Mouse (Mus musculus) T-helper 1 cell (primary cell): ENCODE measurements around the gene Olfr492.

ENCODE experiments used
- in situ Hi-C: fragments of 300-600 bp; cut with MboI, MseI; formaldehyde crosslinking; loops from one replicate; pipeline ENCODE4 v1.15.1; 2025; ENCODE audit warnings: high pct_unique_total_duplicates

Olfr492 gene

GRCm38 (mm10) chr7:108323574-108323973 lies at the start of gene Olfr492:
Olfr492 (minus strand) TSS chr7:108323674.
- in situ Hi-C loops = no loop called here

- in situ Hi-C loops = no loop called here
Measured at GRCm38 (mm10) chr7:108365035-108365434, 41.6 kb upstream of the Olfr492 start, which contains the start of gene Olfr494. Olfr494 (plus strand) TSS chr7:108365335.

GRCm38 (mm10) chr7:108346879-108347278 lies 23.4 kb upstream of the Olfr492 start, which contains the start of gene Olfr493:
Olfr493 (minus strand) TSS chr7:108346979.
- in situ Hi-C loops = no loop called here

GRCm38 (mm10) chr7:108313151-108313550 lies 10.3 kb downstream of the Olfr492 start, which contains the start of gene Olfr491:
Olfr491 (plus strand) TSS chr7:108313451.
- in situ Hi-C loops = no loop called here

- in situ Hi-C loops = no loop called here
Measured at GRCm38 (mm10) chr7:108288834-108289233, 34.6 kb downstream of the Olfr492 start, which contains the start of gene Olfr490. Olfr490 (minus strand) TSS chr7:108288934.
